Mouse (Mus musculus): Measurements from ENCODE around the gene Phc2. TPM values are rescaled to one million over a fixed set of nuclear protein-coding genes. Genes with fewer than 3 reads are reported as not detected.
A peak's percentile ranks its signal among the peaks of the same experiment; 100 is the strongest.
"Not testable (repeated sequence)": the region's sequence is repeated elsewhere in the genome, so short reads cannot be mapped to it uniquely, and the experiment has no call there.

Phc2 gene
- polyA plus RNA-seq, 1 experiment, result 205 TPM

DNA sequence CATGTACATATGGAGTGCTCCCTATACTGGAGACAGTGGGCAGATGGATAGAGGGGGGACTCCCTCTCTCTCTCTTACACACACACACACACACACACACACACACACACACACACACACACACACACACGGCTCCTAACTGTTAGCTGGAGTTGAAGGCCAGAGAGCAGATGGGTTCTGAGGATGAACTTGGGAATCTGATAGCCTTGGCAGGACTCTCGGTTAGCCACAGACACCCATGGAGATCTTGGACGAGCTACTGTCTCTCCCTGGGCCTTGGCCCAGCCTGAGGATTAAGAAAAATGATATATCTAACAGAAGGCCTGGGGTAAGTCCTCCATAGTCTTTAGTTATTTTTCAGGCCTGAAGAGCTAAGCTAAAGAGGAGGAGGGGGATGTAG, 3.0 kb upstream of the Phc2 start:
- Histone ChIP-seq H3K4me3 (ENCODE audit: insufficient read depth, poor library complexity, severe bottlenecking) (no peak overlapping the region), H3K27me3 (ENCODE audit: control insufficient read depth, insufficient read depth, insufficient read length) (no peaks in the 10 kb centered on the region), H3ac (ENCODE audit: control insufficient read depth, insufficient read length, low read depth) (no peak overlapping the region), H3K79me2 (ENCODE audit: control insufficient read depth, insufficient read depth) (peaks cover 5% of the 10 kb centered on the region), H3K36me3 (ENCODE audit: control insufficient read depth, insufficient read depth) (no peaks in the 10 kb centered on the region), H3K79me3 (ENCODE audit: low read depth) (no peaks in the 10 kb centered on the region)
- TF ChIP-seq MYOG (IDR thresholded peaks at IDR 0.05; ENCODE audit: control insufficient read depth, extremely low read depth, insufficient read length) (no peak), CTCF (IDR thresholded peaks at IDR 0.05; ENCODE audit: control insufficient read depth, insufficient read depth, insufficient read length) (no peak), USF1 (IDR thresholded peaks at IDR 0.05; ENCODE audit: low read depth) (no peak), FOSL1 (IDR thresholded peaks at IDR 0.05; ENCODE audit: insufficient read depth, low read length, poor library complexity, severe bottlenecking) (no peak), MAX (IDR thresholded peaks at IDR 0.05) (no peak), CEBPB (IDR thresholded peaks at IDR 0.05; ENCODE audit: low read depth) (no peak), MYOD1 (IDR thresholded peaks at IDR 0.05; ENCODE audit: control insufficient read depth, insufficient read length, low read depth) (no peak)

DNA sequence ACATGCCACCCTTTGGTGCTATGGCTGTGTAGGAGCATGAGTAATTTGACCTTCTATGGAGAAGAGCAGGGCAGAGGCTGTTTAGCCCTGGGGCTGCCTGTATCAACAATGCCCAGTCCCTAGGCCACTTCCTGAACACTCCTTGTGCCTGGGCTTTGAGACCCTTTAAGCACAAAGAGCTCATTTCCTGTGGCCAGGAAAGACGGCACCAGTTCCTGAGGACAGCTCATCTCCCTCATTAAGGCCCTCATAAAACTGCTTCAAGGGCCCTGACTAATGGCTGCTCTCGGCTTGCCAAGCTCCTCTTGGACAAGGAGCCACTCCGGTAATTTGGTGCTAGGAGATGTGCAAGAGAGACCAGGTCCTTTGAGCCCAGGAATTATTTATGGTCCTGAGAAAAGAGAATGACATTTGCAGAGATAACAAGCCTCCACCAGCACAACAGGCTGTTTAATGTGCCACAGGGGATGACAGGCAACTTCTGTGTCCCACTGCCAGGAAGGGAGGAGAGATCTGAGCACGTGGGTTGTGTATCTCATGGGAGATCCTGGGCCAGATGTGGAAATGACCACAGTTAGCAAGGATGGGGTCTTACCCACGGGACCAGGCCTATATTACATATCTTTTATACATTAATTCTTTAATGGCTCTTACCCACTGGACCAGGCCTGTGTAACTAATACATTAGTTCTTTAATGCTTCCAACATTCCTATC, 1.8 kb upstream of the Phc2 start:
- H3K4me3 ChIP-seq (ENCODE audit: insufficient read depth, poor library complexity, severe bottlenecking), result no peak overlapping the region
- no peak for TF ChIP-seq FOSL1 (IDR thresholded peaks at IDR 0.05; ENCODE audit: insufficient read depth, low read length, poor library complexity, severe bottlenecking)
- peak; percentile 36 for TF ChIP-seq MAX (IDR thresholded peaks at IDR 0.05)
- peak; percentile 83 for TF ChIP-seq USF1 (IDR thresholded peaks at IDR 0.05; ENCODE audit: low read depth)
- no peak for TF ChIP-seq CTCF (IDR thresholded peaks at IDR 0.05; ENCODE audit: control insufficient read depth, insufficient read depth, insufficient read length)
- TF ChIP-seq CEBPB (IDR thresholded peaks at IDR 0.05; ENCODE audit: low read depth), result no peak
- no peak for TF ChIP-seq MYOG (IDR thresholded peaks at IDR 0.05; ENCODE audit: control insufficient read depth, extremely low read depth, insufficient read length)
- TF ChIP-seq MYOD1 (IDR thresholded peaks at IDR 0.05; ENCODE audit: control insufficient read depth, insufficient read length, low read depth), result peak; percentile 53
- H3K79me2 ChIP-seq (ENCODE audit: control insufficient read depth, insufficient read depth), result peaks cover 16% of the 10 kb centered on the region
- H3K79me3 ChIP-seq (ENCODE audit: low read depth), result peaks cover 1% of the 10 kb centered on the region
- H3ac ChIP-seq (ENCODE audit: control insufficient read depth, insufficient read length, low read depth), result no peak overlapping the region
- no peaks in the 10 kb centered on the region for H3K27me3 ChIP-seq (ENCODE audit: control insufficient read depth, insufficient read depth, insufficient read length)
- no peaks in the 10 kb centered on the region for H3K36me3 ChIP-seq (ENCODE audit: control insufficient read depth, insufficient read depth)

DNA sequence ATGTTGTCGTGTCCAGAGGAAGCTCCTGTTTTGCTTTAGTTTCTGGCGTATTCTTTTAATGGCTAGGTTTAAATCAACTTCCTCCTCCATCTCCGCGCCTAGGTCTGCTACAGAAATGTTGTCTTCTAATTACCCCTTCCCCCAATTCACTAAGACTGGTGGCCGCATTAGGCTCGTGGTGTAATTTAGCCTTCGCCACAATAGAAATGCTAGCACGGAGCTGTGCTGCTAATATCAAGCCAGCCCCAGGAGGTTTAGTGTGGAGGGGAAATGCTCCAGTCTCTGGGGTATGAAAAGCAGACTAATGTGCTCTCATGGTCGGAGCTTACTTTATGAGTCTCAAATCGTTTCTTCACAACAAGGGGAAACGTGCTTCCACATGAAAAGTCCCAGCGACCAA, 944 bp downstream of the Phc2 start:
- no peaks in the 10 kb centered on the region for H3K27me3 ChIP-seq (ENCODE audit: control insufficient read depth, insufficient read depth, insufficient read length)
- H3K79me3 ChIP-seq (ENCODE audit: low read depth), result peaks cover 1% of the 10 kb centered on the region
- no peaks in the 10 kb centered on the region for H3K36me3 ChIP-seq (ENCODE audit: control insufficient read depth, insufficient read depth)
- H3K79me2 ChIP-seq (ENCODE audit: control insufficient read depth, insufficient read depth), result peaks cover 19% of the 10 kb centered on the region
- peak overlapping the region; percentile 76 for H3ac ChIP-seq (ENCODE audit: control insufficient read depth, insufficient read length, low read depth)
- peak overlapping the region; percentile 37 for H3K4me3 ChIP-seq (ENCODE audit: insufficient read depth, poor library complexity, severe bottlenecking)
- TF ChIP-seq CEBPB (IDR thresholded peaks at IDR 0.05; ENCODE audit: low read depth), result no peak
- no peak for TF ChIP-seq MAX (IDR thresholded peaks at IDR 0.05)
- TF ChIP-seq USF1 (IDR thresholded peaks at IDR 0.05; ENCODE audit: low read depth), result no peak
- TF ChIP-seq CTCF (IDR thresholded peaks at IDR 0.05; ENCODE audit: control insufficient read depth, insufficient read depth, insufficient read length), result no peak
- TF ChIP-seq MYOD1 (IDR thresholded peaks at IDR 0.05; ENCODE audit: control insufficient read depth, insufficient read length, low read depth), result no peak
- no peak for TF ChIP-seq FOSL1 (IDR thresholded peaks at IDR 0.05; ENCODE audit: insufficient read depth, low read length, poor library complexity, severe bottlenecking)
- no peak for TF ChIP-seq MYOG (IDR thresholded peaks at IDR 0.05; ENCODE audit: control insufficient read depth, extremely low read depth, insufficient read length)

DNA sequence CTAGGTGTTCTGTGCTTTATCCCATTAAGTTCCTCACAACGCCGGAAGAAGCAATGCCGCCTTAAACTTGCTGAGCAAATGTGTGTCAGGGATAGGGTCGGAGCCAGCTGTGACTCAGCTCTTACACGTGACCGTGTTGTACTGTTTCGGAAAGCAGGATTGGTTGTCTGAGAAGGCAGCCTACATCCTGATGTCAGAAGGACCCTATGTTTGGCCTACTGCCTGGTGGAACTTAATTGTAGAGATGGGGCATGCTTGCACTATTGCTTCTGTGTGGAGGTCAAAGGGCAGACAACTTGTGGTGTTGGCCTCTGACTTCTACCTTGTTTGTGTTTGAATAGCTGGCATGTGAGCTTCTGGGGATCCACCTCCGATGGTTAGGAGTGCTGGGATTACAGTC, 5.7 kb downstream of the Phc2 start:
- TF ChIP-seq FOSL1 (IDR thresholded peaks at IDR 0.05; ENCODE audit: insufficient read depth, low read length, poor library complexity, severe bottlenecking) (no peak), USF1 (IDR thresholded peaks at IDR 0.05; ENCODE audit: low read depth) (peak; percentile 86)
- H3K79me2 ChIP-seq (ENCODE audit: control insufficient read depth, insufficient read depth), result peaks cover 19% of the 10 kb centered on the region
- no peaks in the 10 kb centered on the region for H3K27me3 ChIP-seq (ENCODE audit: control insufficient read depth, insufficient read depth, insufficient read length)
- peaks cover 1% of the 10 kb centered on the region for H3K79me3 ChIP-seq (ENCODE audit: low read depth)
- H3ac ChIP-seq (ENCODE audit: control insufficient read depth, insufficient read length, low read depth), result no peak overlapping the region
- H3K36me3 ChIP-seq (ENCODE audit: control insufficient read depth, insufficient read depth), result no peaks in the 10 kb centered on the region
- H3K4me3 ChIP-seq (ENCODE audit: insufficient read depth, poor library complexity, severe bottlenecking), result no peak overlapping the region

DNA sequence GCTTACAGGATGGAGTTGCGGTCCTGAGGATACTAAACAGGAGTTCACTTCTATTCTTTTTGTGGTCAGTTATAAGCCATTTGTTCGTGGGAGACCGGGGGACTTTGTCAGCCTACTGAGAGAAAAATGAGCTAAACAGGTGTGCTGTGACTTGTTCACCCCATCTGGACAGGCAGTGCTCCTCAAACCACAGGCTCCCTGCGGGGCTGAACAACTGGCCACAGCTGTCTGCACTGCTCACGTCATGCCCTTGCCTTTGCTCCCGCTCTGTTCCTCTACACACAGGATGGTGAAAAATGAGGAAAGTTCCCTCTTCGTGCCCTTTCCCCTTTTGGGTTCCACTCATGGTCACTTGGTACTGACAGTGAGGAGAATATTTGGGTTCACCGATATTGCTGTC, 6.6 kb downstream of the Phc2 start:
- Histone ChIP-seq H3K4me3 (ENCODE audit: insufficient read depth, poor library complexity, severe bottlenecking) (no peak overlapping the region), H3K36me3 (ENCODE audit: control insufficient read depth, insufficient read depth) (no peaks in the 10 kb centered on the region), H3ac (ENCODE audit: control insufficient read depth, insufficient read length, low read depth) (no peak overlapping the region), H3K27me3 (ENCODE audit: control insufficient read depth, insufficient read depth, insufficient read length) (no peaks in the 10 kb centered on the region), H3K79me2 (ENCODE audit: control insufficient read depth, insufficient read depth) (peaks cover 14% of the 10 kb centered on the region), H3K79me3 (ENCODE audit: low read depth) (peaks cover 1% of the 10 kb centered on the region)
- TF ChIP-seq MYOD1 (IDR thresholded peaks at IDR 0.05; ENCODE audit: control insufficient read depth, insufficient read length, low read depth), result peak; percentile 98
- no peak for TF ChIP-seq MYOG (IDR thresholded peaks at IDR 0.05; ENCODE audit: control insufficient read depth, extremely low read depth, insufficient read length)

DNA sequence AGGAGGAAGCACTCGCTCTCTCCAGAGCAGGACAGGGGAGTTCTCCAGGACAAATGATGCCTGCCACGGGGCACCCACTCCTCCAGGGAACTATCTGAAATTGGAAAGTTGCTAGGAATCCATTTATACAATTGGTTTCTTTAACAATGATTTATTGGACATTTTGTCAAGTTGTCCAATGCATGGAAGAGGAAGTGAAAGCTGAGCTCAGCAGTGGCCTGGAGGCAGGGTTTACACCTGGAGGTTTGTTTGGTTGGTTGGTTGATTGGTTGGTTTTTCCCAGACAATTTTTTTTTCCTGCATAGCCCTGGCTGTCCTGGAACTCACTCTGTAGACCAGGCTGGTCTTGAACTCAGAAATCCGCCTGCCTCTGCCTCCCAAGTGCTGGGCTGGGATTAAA, 9.5 kb downstream of the Phc2 start:
- H3K36me3 ChIP-seq (ENCODE audit: control insufficient read depth, insufficient read depth), result no peaks in the 10 kb centered on the region
- no peaks in the 10 kb centered on the region for H3K27me3 ChIP-seq (ENCODE audit: control insufficient read depth, insufficient read depth, insufficient read length)
- H3K79me3 ChIP-seq (ENCODE audit: low read depth), result no peaks in the 10 kb centered on the region
- no peak overlapping the region for H3ac ChIP-seq (ENCODE audit: control insufficient read depth, insufficient read length, low read depth)
- no peak overlapping the region for H3K4me3 ChIP-seq (ENCODE audit: insufficient read depth, poor library complexity, severe bottlenecking)
- TF ChIP-seq MYOG (IDR thresholded peaks at IDR 0.05; ENCODE audit: control insufficient read depth, extremely low read depth, insufficient read length), result no peak
- no peak for TF ChIP-seq MAX (IDR thresholded peaks at IDR 0.05)
- no peak for TF ChIP-seq FOSL1 (IDR thresholded peaks at IDR 0.05; ENCODE audit: insufficient read depth, low read length, poor library complexity, severe bottlenecking)
- no peak for TF ChIP-seq MYOD1 (IDR thresholded peaks at IDR 0.05; ENCODE audit: control insufficient read depth, insufficient read length, low read depth)
- TF ChIP-seq CTCF (IDR thresholded peaks at IDR 0.05; ENCODE audit: control insufficient read depth, insufficient read depth, insufficient read length), result no peak
- TF ChIP-seq USF1 (IDR thresholded peaks at IDR 0.05; ENCODE audit: low read depth), result no peak
- no peak for TF ChIP-seq CEBPB (IDR thresholded peaks at IDR 0.05; ENCODE audit: low read depth)
- H3K79me2 ChIP-seq (ENCODE audit: control insufficient read depth, insufficient read depth), result no peaks in the 10 kb centered on the region

DNA sequence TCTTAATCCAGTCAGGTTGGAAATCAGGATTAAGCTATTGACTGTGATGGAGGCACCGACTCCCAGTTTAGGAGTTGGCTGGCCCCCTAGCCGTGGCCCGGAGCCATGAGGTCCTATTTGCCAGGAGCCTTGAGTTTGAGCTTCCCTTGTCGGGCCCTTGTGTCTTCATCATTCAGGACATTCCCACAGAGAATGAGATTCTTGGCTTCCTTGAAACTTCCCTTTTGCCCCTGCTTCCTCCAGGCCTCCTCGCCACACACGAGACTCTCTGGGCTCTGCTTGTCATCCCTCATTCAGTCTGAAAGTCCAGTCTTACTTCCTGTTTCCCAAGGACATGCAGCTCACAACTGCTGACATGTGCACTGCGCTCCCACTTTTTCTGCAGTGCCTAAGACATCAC, 11.9 kb downstream of the Phc2 start:
- H3K79me2 ChIP-seq (ENCODE audit: control insufficient read depth, insufficient read depth); H3K79me3 ChIP-seq (ENCODE audit: low read depth); H3K4me3 ChIP-seq (ENCODE audit: insufficient read depth, poor library complexity, severe bottlenecking); H3K27me3 ChIP-seq (ENCODE audit: control insufficient read depth, insufficient read depth, insufficient read length); H3K36me3 ChIP-seq (ENCODE audit: control insufficient read depth, insufficient read depth); H3ac ChIP-seq (ENCODE audit: control insufficient read depth, insufficient read length, low read depth): not testable (repeated sequence)

DNA sequence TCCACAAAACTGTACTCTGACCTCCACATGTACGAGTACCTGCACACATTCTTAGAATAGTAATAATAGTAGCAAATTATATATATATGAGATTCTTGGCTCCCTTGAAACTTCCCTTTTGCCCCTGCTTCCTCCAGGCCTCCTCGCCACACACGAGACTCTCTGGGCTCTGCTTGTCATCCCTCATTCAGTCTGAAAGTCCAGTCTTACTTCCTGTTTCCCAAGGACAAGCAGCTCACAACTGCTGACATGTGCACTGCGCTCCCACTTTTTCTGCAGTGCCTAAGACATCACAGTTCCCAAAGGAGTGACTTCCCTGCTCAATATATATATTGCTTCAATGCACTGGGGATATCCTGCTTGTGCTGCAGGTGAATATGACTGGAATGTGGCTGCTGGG, 12.7 kb downstream of the Phc2 start:
- not testable (repeated sequence) for H3K27me3 ChIP-seq (ENCODE audit: control insufficient read depth, insufficient read depth, insufficient read length); H3K36me3 ChIP-seq (ENCODE audit: control insufficient read depth, insufficient read depth); H3K79me3 ChIP-seq (ENCODE audit: low read depth); H3K79me2 ChIP-seq (ENCODE audit: control insufficient read depth, insufficient read depth); H3K4me3 ChIP-seq (ENCODE audit: insufficient read depth, poor library complexity, severe bottlenecking); H3ac ChIP-seq (ENCODE audit: control insufficient read depth, insufficient read length, low read depth)

Measured in C2C12 (cell line).